Mouse (Mus musculus): ENCODE data around the gene Adcy9. TPM values are rescaled to one million over a fixed set of nuclear protein-coding genes. Genes with fewer than 3 reads are reported as not detected.

Adcy9 gene
- total RNA-seq, 2 experiments from 2014 or later, result 2.9 to 4.7 TPM

DNA sequence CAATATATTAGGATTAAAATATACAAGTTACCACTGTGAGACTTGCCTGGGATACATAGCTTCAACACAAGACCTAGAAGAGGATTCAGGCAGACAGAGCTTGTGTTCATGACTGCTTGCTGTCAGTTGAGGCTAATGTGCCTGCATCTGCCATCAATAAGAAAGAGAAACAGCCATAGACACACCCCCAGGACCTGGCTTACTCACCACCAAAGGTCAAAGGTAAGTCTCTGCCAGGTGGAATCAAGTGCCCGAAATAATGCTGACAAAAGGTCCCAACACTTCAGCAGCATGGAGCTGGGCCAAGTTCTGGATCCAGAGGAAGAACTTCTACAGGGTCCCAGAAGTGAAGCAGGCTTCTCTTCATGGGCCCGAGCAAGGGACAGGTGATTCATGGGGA is 86.9 kb downstream of the Adcy9 start:
- ATAC-seq (replicated peaks; ENCODE audit: poor library complexity, severe bottlenecking), result no peak

DNA sequence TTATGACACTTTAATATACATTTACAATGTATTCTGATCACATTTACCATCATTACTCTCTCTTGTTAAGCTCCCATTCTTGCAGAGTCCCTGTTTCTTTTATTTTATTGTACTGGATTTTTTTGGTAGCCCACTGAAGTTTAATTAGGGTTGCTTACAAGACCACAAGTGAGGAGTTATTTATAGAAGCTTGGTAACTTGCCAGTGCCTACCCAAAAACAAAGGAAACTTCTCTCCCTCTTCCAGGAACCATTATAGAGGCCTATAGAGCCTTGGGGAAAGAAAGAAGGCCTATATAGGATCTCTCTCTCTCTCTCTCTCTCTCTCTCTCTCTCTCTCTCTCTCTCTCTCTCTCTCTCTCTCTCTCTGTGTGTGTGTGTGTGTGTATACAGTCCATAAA is 93.2 kb downstream of the Adcy9 start:
- ATAC-seq (replicated peaks; ENCODE audit: poor library complexity, severe bottlenecking), result no peak

DNA sequence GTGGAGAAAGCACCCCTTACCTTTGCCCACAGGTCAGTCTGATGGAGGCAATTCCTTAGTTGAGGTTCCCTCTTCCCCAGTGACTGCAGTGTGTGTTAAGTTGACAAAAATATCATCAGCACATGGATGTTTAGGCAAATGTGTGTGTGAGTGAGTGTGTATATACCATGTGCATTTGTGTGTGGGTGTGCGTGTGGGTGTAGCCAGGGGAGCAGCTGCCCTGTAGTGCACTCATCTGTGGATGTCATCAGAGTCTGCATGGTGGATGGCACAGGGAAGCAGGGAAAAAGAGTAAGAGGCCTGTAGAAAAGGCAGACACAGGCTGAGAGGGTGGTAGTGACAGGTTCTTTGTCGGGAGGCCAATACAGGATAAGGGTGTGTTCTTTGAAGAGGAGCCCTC is 94.5 kb downstream of the Adcy9 start:
- no peak for ATAC-seq (replicated peaks; ENCODE audit: poor library complexity, severe bottlenecking)

DNA sequence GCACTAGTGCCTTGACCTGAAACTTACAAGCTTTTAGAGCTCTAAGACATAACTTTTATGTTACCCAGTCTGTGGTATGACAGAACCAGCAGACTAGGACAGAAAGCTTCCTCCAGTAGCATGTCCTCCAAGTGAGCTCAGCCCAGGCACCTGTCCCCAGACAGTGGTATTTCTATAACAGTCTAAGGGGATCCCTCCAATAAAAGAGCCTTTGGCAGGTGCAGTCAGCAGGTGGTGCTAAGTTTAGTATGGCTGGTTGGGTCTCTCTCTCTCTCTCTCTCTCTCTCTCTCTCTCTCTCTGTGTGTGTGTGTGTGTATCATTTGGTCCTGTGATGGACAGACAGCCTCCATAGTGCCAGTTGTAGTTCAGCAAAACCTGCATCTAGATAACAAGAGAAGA is 95.3 kb downstream of the Adcy9 start:
- ATAC-seq (replicated peaks; ENCODE audit: poor library complexity, severe bottlenecking), result no peak

DNA sequence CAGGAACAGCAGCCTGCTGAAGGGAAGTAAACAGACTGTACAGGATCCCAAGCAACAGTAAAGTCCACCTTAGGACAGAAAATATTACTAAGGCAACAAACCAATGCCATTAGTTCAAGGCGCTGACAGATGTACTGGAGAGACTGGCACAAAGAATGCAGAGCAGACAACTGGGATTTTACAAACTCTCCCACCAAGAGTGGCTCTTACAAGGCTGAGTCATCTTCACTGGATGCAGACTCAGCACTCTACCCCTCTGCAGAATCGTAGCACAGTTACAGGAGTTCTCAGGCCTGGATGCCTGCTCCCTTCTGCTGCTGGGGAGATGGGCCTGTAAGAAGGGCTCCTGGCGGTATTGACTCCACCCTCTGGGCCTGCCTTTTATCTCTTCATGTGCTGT is 99.4 kb downstream of the Adcy9 start:
- no peak for ATAC-seq (replicated peaks; ENCODE audit: poor library complexity, severe bottlenecking)

DNA sequence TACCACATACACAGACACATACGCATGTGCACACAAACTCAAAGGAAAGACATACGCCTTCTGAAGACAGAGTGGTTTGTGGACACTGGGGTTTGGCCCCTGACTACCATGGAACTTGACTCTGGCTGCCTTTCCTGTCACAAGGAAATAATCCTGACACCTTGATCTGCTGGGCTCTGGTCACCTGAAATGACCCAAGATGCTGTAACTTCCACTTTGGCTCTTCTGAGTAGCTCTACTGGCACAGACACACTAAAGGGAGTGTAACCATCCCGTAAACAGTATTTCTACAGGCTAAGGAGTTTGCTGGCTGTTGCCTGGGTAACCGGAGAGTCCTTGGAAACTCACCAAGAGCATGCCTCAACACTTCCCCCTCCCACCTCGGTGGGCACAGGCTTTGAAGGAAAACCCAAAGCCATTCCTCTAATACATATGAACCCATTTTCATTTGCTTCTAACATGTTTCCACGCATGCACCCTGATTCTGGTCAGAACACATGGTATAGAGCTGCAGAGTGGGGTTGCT is 102.2 kb downstream of the Adcy9 start:
- no peak for ATAC-seq (replicated peaks; ENCODE audit: poor library complexity, severe bottlenecking)

DNA sequence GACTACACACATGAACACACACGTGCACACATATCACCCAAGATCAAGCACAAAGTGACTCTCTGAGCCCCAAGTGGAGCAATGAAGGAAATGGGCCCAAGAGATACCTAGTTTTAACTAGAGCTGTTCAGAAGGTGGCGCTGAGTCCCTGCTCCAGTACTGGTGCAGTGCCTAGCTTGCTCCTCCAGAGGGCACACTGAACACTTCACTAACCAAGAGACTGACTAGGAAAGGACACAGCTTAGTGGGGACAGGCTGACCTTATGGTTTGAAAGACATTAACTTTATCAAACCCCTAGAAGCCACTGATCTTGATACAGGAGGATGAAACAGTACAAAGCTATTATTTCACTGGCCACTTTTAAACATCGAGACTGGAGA is 104.2 kb downstream of the Adcy9 start:
- ATAC-seq (replicated peaks; ENCODE audit: poor library complexity, severe bottlenecking), result peak; percentile 98

DNA sequence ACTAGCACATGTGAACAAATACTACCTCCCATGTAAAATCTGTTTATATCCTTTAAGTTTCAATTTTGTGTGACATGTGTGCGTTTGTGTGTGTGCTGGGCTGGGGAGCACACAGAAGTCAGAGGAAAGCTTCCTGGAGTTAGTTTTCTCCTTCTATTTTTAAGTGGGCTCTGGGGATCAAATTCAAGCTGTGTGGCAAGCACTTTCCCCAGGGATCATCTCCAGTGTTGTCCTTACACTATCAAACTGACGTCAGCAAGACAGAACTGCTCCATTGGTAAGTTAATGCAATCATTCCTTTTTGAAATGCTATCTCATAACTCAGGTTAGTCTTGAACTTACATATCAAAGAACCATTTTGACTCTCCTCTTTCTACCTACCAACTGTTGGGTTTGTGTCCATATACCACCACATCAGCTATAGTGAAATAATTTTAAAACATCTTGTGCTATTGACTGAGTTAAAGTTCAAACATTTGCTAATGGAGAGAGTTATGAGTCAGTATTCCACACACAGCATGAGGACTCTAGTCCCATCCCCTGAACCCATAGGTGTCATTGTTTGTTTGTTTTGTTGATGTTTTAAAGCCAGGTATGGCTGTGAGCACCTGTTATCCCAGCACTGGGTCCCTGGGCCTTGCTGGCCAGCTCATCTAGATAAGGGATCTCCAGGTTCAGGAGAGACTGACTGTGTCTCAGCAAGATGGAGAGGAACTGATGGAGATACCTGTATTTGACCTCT is 104.8 kb downstream of the Adcy9 start:
- ATAC-seq (replicated peaks; ENCODE audit: poor library complexity, severe bottlenecking), result no peak

DNA sequence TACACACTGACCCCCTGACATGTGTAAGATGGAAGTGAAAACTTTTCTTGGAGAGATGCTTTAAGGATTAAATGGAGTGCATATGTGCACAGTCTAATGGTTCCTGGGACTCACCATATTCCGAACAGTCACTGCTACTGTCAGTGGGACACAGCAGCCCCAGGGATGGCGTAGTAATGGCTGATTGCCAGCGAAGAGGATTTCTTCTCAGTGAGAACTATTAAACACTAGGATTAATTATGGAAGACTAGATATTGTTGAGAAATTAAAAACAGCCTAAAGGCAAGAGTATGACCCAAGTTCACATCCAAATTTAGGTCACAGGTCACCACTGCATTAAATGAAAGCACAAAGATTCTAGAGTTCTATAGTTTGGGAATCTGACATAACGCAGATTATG is 105.4 kb downstream of the Adcy9 start:
- no peak for ATAC-seq (replicated peaks; ENCODE audit: poor library complexity, severe bottlenecking)

DNA sequence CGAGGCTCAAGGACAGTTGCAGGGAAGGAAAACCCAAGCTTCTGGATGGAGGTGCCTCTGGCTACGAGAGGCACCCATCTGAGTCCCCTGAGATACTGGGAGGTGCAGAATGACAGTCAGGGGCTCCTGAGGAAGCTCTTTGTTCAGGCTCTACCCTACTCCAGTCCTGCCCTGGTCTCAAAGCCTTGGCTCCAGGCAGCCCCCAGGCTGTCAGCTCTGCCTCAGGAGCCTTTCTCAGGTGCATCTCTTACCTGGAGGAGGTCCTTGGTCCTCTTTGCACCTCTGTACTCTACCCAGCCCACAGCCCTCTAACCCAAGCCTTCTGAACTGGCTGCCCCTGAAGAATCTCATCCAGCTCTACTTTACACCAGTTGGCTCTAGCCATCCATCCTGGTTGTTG is 108.3 kb downstream of the Adcy9 start:
- no peak for ATAC-seq (replicated peaks; ENCODE audit: poor library complexity, severe bottlenecking)

DNA sequence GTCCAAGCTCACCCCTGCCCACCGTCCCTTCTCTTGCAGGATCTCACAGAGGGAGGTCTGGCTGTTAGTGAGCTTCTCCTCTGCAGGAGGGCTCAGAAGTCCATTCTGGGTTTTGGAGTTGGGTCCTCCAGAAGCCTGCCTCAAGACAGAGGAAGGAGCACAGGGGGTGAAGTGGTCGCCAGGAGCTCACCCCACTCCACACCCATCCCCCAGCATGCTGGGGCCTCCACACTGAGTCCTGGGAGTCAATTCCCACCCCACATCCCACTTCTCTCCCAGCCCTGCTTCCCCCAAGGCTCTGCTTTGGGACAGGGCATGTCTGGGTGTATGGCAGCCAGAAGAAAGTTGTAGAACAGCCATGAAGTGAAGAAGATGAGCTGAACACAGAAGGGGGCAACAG is 108.7 kb downstream of the Adcy9 start:
- no peak for ATAC-seq (replicated peaks; ENCODE audit: poor library complexity, severe bottlenecking)

DNA sequence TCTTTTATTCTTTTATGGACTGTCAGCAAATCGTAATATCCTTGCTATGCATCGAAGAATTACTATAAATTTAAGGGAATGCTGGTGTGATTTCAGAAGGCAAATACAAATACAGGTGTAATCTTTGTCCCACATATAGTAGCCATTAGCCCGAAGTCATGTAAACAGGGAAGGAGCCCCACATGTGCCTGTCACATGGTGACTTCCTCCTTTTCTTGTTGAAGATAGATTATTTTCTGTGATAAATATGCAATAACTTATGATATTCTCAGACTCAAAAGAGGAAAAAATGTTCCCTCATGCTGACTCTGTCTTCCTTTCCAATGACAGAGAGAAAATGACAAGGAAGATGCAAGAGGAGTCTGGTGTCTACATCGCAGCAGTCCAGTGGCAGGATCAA is 112.5 kb downstream of the Adcy9 start:
- ATAC-seq (replicated peaks; ENCODE audit: poor library complexity, severe bottlenecking), result no peak

DNA sequence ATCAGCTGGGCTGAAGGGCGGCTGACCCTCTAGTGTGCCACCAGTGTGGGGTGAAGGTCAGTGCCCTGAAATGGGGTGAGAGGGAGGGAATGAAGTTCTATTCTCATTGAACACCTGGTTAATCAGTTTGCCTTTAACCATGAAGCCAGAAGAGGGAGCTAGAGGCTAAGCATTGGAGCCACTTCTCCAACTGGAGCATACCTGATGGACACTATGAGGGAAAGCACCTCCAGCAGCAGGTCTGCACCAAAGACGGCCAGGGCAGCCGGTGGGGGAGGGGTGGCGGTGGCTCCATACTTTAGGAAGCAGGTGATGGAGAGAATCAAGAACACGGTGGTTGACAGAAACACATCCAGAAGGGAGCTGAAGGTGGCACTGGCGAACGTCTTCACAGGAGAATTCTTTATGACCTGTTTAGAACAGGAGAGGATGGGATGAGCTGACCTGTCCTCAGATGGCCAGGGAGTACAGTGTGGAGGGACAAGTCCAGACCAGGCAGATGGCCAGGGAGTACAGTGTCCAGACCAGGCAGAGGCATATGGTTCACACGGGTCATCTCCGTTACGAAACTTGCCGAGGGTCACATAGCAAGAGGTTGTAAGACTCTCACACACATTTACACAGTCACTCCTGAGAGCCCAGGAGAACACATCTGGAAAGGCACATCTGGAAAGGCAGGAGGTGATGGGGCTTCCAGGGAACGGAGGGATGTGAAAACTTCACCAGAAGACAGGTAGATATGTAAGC is 115.9 kb downstream of the Adcy9 start:
- ATAC-seq (replicated peaks; ENCODE audit: poor library complexity, severe bottlenecking), result no peak; the same call in 1 of the 2 replicates

DNA sequence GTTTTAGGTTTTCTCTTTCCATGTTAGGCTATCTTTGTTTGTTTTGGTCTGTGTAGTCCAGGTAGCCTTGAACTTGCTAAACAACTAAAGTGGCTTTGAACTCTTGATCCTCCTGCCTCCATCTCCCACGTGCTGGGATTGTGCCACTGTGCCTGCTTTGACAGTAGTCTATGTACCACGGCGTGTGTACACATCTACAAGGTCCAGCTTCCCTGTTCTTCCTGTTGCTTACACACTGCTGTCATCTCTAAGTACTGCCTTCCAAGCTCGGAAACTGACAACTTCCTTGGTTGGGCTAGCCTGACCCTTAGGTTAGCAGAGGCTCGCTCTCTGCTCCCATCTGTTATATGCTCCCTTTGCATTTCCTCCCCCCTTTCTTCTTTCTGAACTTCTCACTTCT is 116.7 kb downstream of the Adcy9 start:
- 0 out of 2 replicates have a peak, but pooled peaks have one; percentile 20 for ATAC-seq (replicated peaks; ENCODE audit: poor library complexity, severe bottlenecking)

DNA sequence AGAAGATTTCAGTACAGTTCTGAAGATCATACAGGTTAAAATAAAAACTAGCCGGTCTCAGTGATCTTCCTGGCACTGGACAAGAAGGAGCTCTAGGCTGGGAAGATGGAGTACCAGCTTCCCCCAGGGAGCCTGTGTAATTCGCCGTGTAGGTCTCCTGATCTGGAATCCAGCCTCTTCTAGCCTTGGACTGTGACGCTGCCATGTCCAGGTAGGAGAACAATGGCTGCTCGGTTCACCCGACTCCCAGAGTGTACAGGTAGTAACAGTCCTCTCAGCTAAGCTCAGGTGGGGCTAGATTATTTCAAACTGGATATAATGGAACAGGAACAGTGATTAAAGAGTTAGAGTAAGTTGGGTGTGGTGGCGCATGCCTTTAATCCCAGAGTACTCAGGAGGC is 120.0 kb downstream of the Adcy9 start:
- no peak for ATAC-seq (replicated peaks; ENCODE audit: poor library complexity, severe bottlenecking)

DNA sequence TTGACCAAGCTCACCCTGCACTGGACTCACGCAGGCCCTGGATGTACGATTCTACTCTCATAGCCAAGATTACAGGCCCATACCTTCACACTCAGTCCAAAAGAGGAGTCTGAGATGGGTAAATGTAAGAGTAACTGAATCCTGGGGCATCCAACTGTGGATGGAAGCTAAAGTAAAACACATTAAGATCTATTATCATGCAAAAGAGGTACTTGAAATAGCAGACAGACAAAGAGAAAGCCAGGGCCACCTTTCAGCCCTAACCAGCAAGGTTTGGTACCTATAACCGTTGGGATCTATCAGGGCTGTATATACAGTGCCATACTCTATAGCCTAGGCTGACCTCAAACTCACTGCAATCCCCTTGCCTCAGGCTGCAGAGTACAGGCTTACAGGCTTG is 127.0 kb downstream of the Adcy9 start:
- no peak for ATAC-seq (replicated peaks; ENCODE audit: poor library complexity, severe bottlenecking)

DNA sequence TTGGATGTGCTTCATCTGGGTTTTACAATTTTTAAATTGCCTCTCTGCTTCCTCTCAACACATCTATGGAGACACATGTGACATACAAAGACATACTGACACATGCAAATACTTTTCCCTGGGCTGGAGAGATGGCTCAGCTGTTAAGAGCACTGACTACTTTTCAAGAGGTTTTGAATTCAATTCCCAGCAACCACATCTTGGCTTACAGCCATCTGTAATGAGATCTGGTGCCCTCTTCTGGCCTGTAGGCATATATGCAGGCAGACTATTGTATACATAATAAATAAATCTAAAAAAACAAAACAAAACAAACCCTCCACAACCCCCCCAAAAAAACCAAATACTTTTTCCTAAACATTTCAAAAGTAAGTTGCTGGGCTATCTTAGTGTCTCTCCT is 130.8 kb downstream of the Adcy9 start:
- ATAC-seq (replicated peaks; ENCODE audit: poor library complexity, severe bottlenecking), result no peak

DNA sequence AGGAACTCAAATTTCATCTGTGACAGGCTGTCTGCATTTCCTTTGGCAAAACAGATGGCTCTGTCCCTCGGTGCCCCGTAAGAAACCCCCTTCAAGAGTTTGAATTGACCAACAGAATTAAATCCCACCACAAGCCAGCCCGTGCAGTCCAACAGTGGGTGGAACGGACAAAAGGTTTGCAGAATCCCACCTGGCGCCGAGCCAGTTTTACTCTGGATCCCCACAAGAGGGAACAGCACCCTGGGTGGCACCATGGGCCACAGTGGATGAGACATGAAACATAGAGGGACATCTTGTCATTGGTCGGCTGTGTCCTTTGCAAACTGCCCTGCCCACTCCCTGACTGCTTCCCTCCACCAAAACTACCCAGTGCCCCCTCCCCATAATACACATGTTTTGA is 133.7 kb downstream of the Adcy9 start:
- no peak for ATAC-seq (replicated peaks; ENCODE audit: poor library complexity, severe bottlenecking)

DNA sequence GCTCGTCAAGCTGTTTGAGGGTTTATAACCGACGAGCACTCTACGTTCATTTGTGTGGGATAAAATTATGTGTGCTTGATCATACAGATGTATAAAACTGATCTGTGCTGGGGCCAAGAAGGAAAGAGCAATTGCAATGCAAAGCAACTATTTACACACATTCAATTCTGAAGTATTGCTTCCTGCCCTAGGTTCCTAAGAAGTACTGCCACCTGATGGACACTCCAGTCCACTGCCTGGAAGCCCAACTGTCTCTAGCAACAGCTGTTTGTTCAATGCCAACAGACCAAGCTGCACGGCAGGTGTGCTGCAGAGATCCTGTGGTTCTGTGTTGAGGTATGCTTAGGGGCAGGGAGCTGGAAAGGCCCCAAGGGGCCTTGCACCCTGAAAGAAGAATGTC is 135.0 kb downstream of the Adcy9 start:
- ATAC-seq (replicated peaks; ENCODE audit: poor library complexity, severe bottlenecking), result peak; percentile 60

DNA sequence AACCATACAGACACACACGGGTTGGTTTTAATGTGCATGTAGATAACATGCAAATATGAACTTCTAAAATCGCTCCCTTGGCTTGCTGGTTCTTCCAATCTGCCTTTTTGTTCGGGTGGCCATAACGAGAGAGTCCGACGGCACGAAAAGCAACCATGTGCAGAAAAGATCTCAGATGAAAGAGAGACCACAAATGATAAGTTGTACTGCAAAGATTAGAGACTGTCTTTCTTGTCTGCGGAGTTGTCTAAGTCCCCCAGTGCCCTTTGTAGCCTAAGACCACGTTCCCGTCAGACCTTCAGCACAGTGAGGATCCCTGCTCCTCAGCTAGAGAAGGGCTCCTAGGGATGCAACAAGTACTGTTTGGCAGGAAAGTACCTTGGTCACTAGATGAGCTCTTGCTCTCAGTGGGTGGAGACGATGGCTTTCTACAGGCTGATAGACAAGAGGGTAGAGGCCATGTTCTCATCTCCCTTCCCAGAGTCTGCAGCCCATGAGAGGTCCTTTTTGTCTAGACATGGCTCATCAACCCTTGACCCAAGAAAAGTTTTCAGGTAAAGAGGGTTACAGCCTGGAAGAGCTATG is 136.9 kb downstream of the Adcy9 start:
- no peak for ATAC-seq (replicated peaks; ENCODE audit: poor library complexity, severe bottlenecking)

DNA sequence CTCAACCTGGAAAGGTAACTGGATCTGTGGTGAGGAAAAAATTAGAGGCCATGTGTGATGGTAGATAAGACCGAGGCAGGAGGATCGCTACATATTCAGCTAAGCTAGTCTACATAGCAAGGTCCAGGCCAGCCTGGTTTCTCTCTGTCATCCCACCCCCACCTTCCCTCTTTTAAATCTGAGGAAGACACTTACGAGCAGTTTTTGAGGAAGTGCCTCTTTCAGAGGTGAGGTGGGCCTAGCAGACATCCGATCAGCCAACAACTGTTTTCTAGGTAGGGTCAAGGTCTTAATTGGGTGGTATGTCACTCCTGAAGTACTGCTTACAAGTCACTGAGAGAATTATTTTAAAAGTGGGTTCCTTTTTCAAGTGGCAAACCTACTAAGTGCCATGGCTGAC is 138.8 kb downstream of the Adcy9 start:
- peak; percentile 84 for ATAC-seq (replicated peaks; ENCODE audit: poor library complexity, severe bottlenecking)

All from granulocyte monocyte progenitor cell, adult 5-6 weeks (primary cell).